Mouse (Mus musculus) testis, adult 2 months (tissue): ENCODE data around the gene Galnt2.

Experiments
- CTCF ChIP-seq: fragments of 200-500 bp; IDR thresholded peaks from 2 replicates; pipeline ENCODE4 v1.5.1; 2012; ENCODE audit warnings: low read depth, mild to moderate bottlenecking, inconsistent platforms, low read length, moderate library complexity; ENCODE audit not compliant: control insufficient read depth, insufficient read depth, insufficient replicate concordance
- POLR2A ChIP-seq: fragments of 200-500 bp; IDR thresholded peaks from 2 replicates; pipeline ENCODE4 v1.6.1; 2012; ENCODE audit warnings: low read depth, mild to moderate bottlenecking, inconsistent platforms, low read length, moderate library complexity; ENCODE audit not compliant: control insufficient read depth

GRCm38 (mm10) chr8:124339742-124340141 lies 108.6 kb downstream of the Galnt2 start:
- TF ChIP-seq CTCF (no peak), POLR2A (no peak)
